Mouse (Mus musculus): ENCODE results near the gene Jmjd1c.
A peak's percentile ranks its signal among the peaks of the same experiment; 100 is the strongest.

Jmjd1c gene

GRCm38 (mm10) chr10:67095798-67096620, at the start of gene Jmjd1c:
TSS of gene Jmjd1c (plus strand) at chr10:67096125.
- peak; percentile 55 to 59 for DNase-seq (ENCODE audit: low read depth in 2 of 2, low spot score in 2 of 2)

- no peak for DNase-seq (ENCODE audit: low read depth in 2 of 2, low spot score in 2 of 2)
Observed at GRCm38 (mm10) chr10:67047712-67048645, 47.9 kb upstream of the Jmjd1c start.

GRCm38 (mm10) chr10:67048871-67049615, 46.9 kb upstream of the Jmjd1c start:
- no peak for DNase-seq (ENCODE audit: low read depth in 2 of 2, low spot score in 2 of 2)

- no peak for DNase-seq (ENCODE audit: low read depth in 2 of 2, low spot score in 2 of 2)
Observed at GRCm38 (mm10) chr10:67049621-67050020, 46.3 kb upstream of the Jmjd1c start.

GRCm38 (mm10) chr10:67050766-67051165, 45.2 kb upstream of the Jmjd1c start:
- no peak for DNase-seq (ENCODE audit: low read depth in 2 of 2, low spot score in 2 of 2)

- no peak for DNase-seq (ENCODE audit: low read depth in 2 of 2, low spot score in 2 of 2)
Observed at GRCm38 (mm10) chr10:67051466-67051865, 44.5 kb upstream of the Jmjd1c start.

- no peak for DNase-seq (ENCODE audit: low read depth in 2 of 2, low spot score in 2 of 2)
Observed at GRCm38 (mm10) chr10:67052429-67052828, 43.5 kb upstream of the Jmjd1c start.

- no peak for DNase-seq (ENCODE audit: low read depth in 2 of 2, low spot score in 2 of 2)
Observed at GRCm38 (mm10) chr10:67053475-67053874, 42.5 kb upstream of the Jmjd1c start.

GRCm38 (mm10) chr10:67055867-67056856, 39.8 kb upstream of the Jmjd1c start:
- no peak for DNase-seq (ENCODE audit: low read depth in 2 of 2, low spot score in 2 of 2)

- no peak for DNase-seq (ENCODE audit: low read depth in 2 of 2, low spot score in 2 of 2)
Observed at GRCm38 (mm10) chr10:67057208-67057607, 38.7 kb upstream of the Jmjd1c start.

- no peak for DNase-seq (ENCODE audit: low read depth in 2 of 2, low spot score in 2 of 2)
Observed at GRCm38 (mm10) chr10:67057696-67058095, 38.2 kb upstream of the Jmjd1c start.

- no peak for DNase-seq (ENCODE audit: low read depth in 2 of 2, low spot score in 2 of 2)
Observed at GRCm38 (mm10) chr10:67058297-67058696, 37.6 kb upstream of the Jmjd1c start.

GRCm38 (mm10) chr10:67058702-67059101, 37.2 kb upstream of the Jmjd1c start:
- DNase-seq (ENCODE audit: low read depth in 2 of 2, low spot score in 2 of 2): no peak

- no peak for DNase-seq (ENCODE audit: low read depth in 2 of 2, low spot score in 2 of 2)
Observed at GRCm38 (mm10) chr10:67061367-67061801, 34.5 kb upstream of the Jmjd1c start.

- DNase-seq (ENCODE audit: low read depth in 2 of 2, low spot score in 2 of 2): no peak
Observed at GRCm38 (mm10) chr10:67061823-67062222, 34.1 kb upstream of the Jmjd1c start.

- no peak for DNase-seq (ENCODE audit: low read depth in 2 of 2, low spot score in 2 of 2)
Observed at GRCm38 (mm10) chr10:67065277-67065887, 30.5 kb upstream of the Jmjd1c start.

- no peak for DNase-seq (ENCODE audit: low read depth in 2 of 2, low spot score in 2 of 2)
Observed at GRCm38 (mm10) chr10:67065927-67066326, 30.0 kb upstream of the Jmjd1c start.

- DNase-seq (ENCODE audit: low read depth in 2 of 2, low spot score in 2 of 2): no peak
Observed at GRCm38 (mm10) chr10:67066421-67066820, 29.5 kb upstream of the Jmjd1c start.

- DNase-seq (ENCODE audit: low read depth in 2 of 2, low spot score in 2 of 2): peak in 1 of 2 experiments; percentile 22
Observed at GRCm38 (mm10) chr10:67069013-67069412, 26.9 kb upstream of the Jmjd1c start.

Measured in CD8-positive naive resting alpha-beta T cell, adult 2 months (primary cell).